Mouse (Mus musculus) testis, adult 2 months (tissue): Measurements from ENCODE around the gene Spns1.

Experiments used
- CTCF ChIP-seq: fragments of 200-500 bp; IDR thresholded peaks from 2 replicates; pipeline ENCODE4 v1.5.1; 2012; ENCODE audit warnings: low read depth, mild to moderate bottlenecking, inconsistent platforms, low read length, moderate library complexity; ENCODE audit not compliant: control insufficient read depth, insufficient read depth, insufficient replicate concordance
- POLR2A ChIP-seq: fragments of 200-500 bp; IDR thresholded peaks from 2 replicates; pipeline ENCODE4 v1.6.1; 2012; ENCODE audit warnings: low read depth, mild to moderate bottlenecking, inconsistent platforms, low read length, moderate library complexity; ENCODE audit not compliant: control insufficient read depth

GRCm38 (mm10) chr7:126357838-126358237 lies 19.4 kb downstream of the Spns1 start:
- TF ChIP-seq CTCF = no peak
- no peak for TF ChIP-seq POLR2A
